Mouse (Mus musculus) C2C12 (cell line): ENCODE data around the gene Evpl.

ENCODE experiments used
- CEBPB ChIP-seq: IDR thresholded peaks from one replicate; pipeline ENCODE4 v1.6.1; 2011; ENCODE audit warnings: low read depth, mild to moderate bottlenecking, control low read depth, moderate library complexity
- CTCF ChIP-seq: IDR thresholded peaks from one replicate; pipeline ENCODE4 v1.5.1; 2011; ENCODE audit not compliant: control insufficient read depth, insufficient read depth, insufficient read length
- FOSL1 ChIP-seq: IDR thresholded peaks from one replicate; pipeline ENCODE4 v1.8.0; 2011; ENCODE audit warnings: mild to moderate bottlenecking, low read length; ENCODE audit not compliant: poor library complexity, insufficient read depth, severe bottlenecking
- MAX ChIP-seq: IDR thresholded peaks from one replicate; pipeline ENCODE4 v1.6.1; 2011; ENCODE audit warnings: mild to moderate bottlenecking, control low read depth
- MYOD1 ChIP-seq: IDR thresholded peaks from one replicate; pipeline ENCODE4 v1.6.1; 2011; ENCODE audit warnings: low read depth; ENCODE audit not compliant: control insufficient read depth, insufficient read length
- MYOG ChIP-seq: IDR thresholded peaks from one replicate; pipeline ENCODE4 v1.6.1; 2011; ENCODE audit not compliant: control insufficient read depth, insufficient read length; ENCODE audit errors: extremely low read depth
- USF1 ChIP-seq: IDR thresholded peaks from one replicate; pipeline ENCODE4 v1.6.1; 2011; ENCODE audit warnings: low read depth, mild to moderate bottlenecking, control low read depth, moderate library complexity

DNA sequence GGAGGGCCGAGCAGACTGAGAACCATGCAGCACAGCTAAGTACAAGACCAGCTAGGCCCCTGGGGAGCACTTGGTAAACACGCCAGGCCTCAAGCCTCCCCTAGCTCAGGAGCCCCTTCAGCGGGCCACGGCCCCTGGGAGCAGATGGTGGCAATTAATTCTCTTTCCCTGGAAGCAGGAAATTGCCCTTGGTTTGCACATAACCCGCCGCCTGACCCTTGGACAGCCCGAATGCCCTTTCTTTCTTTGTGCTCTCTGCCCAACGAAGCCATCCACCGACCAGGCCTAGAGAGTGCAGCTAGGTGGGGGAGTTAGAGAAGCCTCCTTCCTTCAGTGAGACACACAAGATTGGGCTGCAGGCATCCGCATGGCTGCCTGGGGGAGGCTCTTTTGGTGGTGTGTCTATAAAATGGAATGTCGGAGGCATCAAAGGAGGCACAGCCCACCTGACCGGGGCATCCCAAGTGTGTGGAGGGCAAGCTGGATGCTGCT is 3.9 kb upstream of the Evpl start:
- no peak for TF ChIP-seq MYOD1
- no peak for TF ChIP-seq CTCF
- no peak for TF ChIP-seq USF1
- TF ChIP-seq MYOG = no peak
- TF ChIP-seq MAX = no peak
- TF ChIP-seq CEBPB = no peak
- TF ChIP-seq FOSL1 = no peak
